Mouse (Mus musculus): Measurements from ENCODE around the gene Chd9. TPM values are rescaled to one million over a fixed set of nuclear protein-coding genes. Genes with fewer than 3 reads are reported as not detected.
"Not testable (repeated sequence)": the region's sequence is repeated elsewhere in the genome, so short reads cannot be mapped to it uniquely, and the experiment has no call there.

The Chd9 gene
- polyA plus RNA-seq, 1 experiment from 2014 or later: 10.8 TPM

- Histone ChIP-seq H3K27me3 (no peaks in the 10 kb centered on the region), H3K9ac (no peak overlapping the region), H3K4me2 (no peak overlapping the region), H3K36me3 (no peaks in the 10 kb centered on the region), H3K4me1 (replicated peaks) (peaks cover 13% of the 10 kb centered on the region; the same call in 1 of the 2 replicates), H3K27ac (no peak overlapping the region), H3K4me3 (replicated peaks) (no peak overlapping the region), H3K9me3 (replicated peaks) (no peaks in the 10 kb centered on the region)
- ATAC-seq (ENCODE audit: low read depth): no peak
- 54% methylated on average over 5 of the region's 5 CpGs for WGBS (ENCODE audit: insufficient replicate concordance)
- no peak for DNase-seq
Measured at GRCm38 (mm10) chr8:90897343-90897742, 69.2 kb downstream of the Chd9 start.

DNA sequence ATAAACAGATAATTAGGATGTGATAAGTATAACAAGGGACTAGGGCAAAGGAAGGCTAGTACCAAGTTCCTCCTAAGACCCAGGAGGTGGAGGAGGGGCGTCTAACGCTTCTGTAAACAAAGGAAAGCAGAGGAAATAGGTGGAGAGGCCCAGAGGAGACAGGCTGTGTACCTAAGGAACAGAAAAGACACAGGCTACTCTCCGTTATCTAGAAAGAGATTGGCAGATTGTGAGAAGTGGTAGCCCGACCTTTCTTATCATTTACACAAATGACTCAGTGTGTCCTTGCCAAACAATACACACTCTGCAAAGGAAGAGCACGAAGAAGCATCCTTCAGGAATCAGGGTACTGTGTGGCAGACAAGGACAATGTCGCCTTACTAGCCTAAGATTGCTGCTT lies 70.4 kb downstream of the Chd9 start:
- peaks cover 5% of the 10 kb centered on the region; the same call in 1 of the 2 replicates for H3K4me1 ChIP-seq (replicated peaks)
- no peaks in the 10 kb centered on the region for H3K27me3 ChIP-seq
- ATAC-seq (ENCODE audit: low read depth) (no peak), DNase-seq (no peak)
- no peak overlapping the region for H3K9ac ChIP-seq
- no peak overlapping the region for H3K4me2 ChIP-seq
- WGBS (ENCODE audit: insufficient replicate concordance): 11% methylated on average over 6 of the region's 6 CpGs
- no peaks in the 10 kb centered on the region for H3K9me3 ChIP-seq (replicated peaks)
- H3K27ac ChIP-seq: no peak overlapping the region
- H3K4me3 ChIP-seq (replicated peaks): no peak overlapping the region
- no peaks in the 10 kb centered on the region for H3K36me3 ChIP-seq

GRCm38 (mm10) chr8:90902002-90902401 lies 73.8 kb downstream of the Chd9 start:
- Histone ChIP-seq H3K4me1 (replicated peaks) (peaks cover 5% of the 10 kb centered on the region; the same call in 1 of the 2 replicates), H3K4me3 (replicated peaks) (no peak overlapping the region), H3K4me2 (no peak overlapping the region), H3K27me3 (peaks cover 5% of the 10 kb centered on the region; the same call in 1 of the 2 replicates), H3K9me3 (replicated peaks) (no peaks in the 10 kb centered on the region), H3K36me3 (no peaks in the 10 kb centered on the region), H3K27ac (no peak overlapping the region), H3K9ac (no peak overlapping the region)
- 47% methylated on average over 2 of the region's 2 CpGs for WGBS (ENCODE audit: insufficient replicate concordance)
- ATAC-seq (ENCODE audit: low read depth): no peak
- DNase-seq: no peak

DNA sequence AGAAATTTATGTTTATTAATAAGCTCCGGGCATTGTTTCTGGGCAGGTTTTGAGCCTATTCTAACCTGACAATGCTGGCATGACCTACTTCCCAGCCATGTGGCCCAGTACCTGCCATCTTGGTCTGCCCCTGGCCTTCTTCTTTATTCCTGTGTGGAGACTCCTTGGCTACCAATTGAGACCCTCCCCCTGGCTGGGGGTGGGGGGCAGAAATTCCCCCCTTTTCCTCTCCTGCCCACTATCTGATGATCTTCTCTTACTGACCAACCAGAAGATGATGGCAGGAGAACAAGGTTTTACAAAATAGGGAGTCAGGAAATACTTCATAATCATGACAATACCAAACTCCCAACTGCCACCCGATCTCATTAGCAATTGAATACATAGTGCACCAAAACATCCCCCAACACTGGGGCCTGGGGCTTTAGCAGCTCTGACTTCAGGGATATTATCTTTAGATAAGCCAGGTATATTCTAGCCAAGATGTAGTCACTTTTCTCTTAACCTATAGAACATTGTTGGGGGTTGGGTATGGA lies 76.1 kb downstream of the Chd9 start:
- WGBS (ENCODE audit: insufficient replicate concordance): 73% methylated on average over 2 of the region's 2 CpGs
- Histone ChIP-seq H3K27ac (no peak overlapping the region), H3K9ac (no peak overlapping the region), H3K4me3 (replicated peaks) (no peak overlapping the region), H3K36me3 (no peaks in the 10 kb centered on the region), H3K4me2 (no peak overlapping the region), H3K4me1 (replicated peaks) (peaks cover 14% of the 10 kb centered on the region), H3K27me3 (peaks cover 7% of the 10 kb centered on the region; the same call in 1 of the 2 replicates), H3K9me3 (replicated peaks) (no peaks in the 10 kb centered on the region)
- ATAC-seq (ENCODE audit: low read depth) (no peak), DNase-seq (no peak)

- ATAC-seq (ENCODE audit: low read depth) (no peak), DNase-seq (no peak)
- Histone ChIP-seq H3K36me3 (no peaks in the 10 kb centered on the region), H3K27me3 (peaks cover 7% of the 10 kb centered on the region; the same call in 1 of the 2 replicates), H3K9me3 (replicated peaks) (no peaks in the 10 kb centered on the region), H3K9ac (no peak overlapping the region), H3K4me1 (replicated peaks) (peaks cover 22% of the 10 kb centered on the region), H3K4me3 (replicated peaks) (0 out of 2 replicates have a peak overlapping the region, but pooled peaks have one; percentile 7), H3K4me2 (peak overlapping the region; percentile 97; the same call in 1 of the 2 replicates), H3K27ac (no peak overlapping the region)
- WGBS (ENCODE audit: insufficient replicate concordance): 80% methylated on average over 4 of the region's 4 CpGs
Measured at GRCm38 (mm10) chr8:90906922-90907321, 78.8 kb downstream of the Chd9 start.

GRCm38 (mm10) chr8:90907516-90907847 lies 79.3 kb downstream of the Chd9 start:
- peaks cover 22% of the 10 kb centered on the region for H3K4me1 ChIP-seq (replicated peaks)
- H3K27me3 ChIP-seq: peaks cover 7% of the 10 kb centered on the region; the same call in 1 of the 2 replicates
- WGBS (ENCODE audit: insufficient replicate concordance): 26% methylated on average over 10 of the region's 10 CpGs
- ATAC-seq (ENCODE audit: low read depth) (no peak), DNase-seq (no peak)
- H3K27ac ChIP-seq: peak overlapping the region; percentile 82
- H3K4me2 ChIP-seq: peak overlapping the region; percentile 97
- no peaks in the 10 kb centered on the region for H3K36me3 ChIP-seq
- H3K4me3 ChIP-seq (replicated peaks): peak overlapping the region; percentile 79
- no peaks in the 10 kb centered on the region for H3K9me3 ChIP-seq (replicated peaks)
- H3K9ac ChIP-seq: peak overlapping the region; percentile 84

DNA sequence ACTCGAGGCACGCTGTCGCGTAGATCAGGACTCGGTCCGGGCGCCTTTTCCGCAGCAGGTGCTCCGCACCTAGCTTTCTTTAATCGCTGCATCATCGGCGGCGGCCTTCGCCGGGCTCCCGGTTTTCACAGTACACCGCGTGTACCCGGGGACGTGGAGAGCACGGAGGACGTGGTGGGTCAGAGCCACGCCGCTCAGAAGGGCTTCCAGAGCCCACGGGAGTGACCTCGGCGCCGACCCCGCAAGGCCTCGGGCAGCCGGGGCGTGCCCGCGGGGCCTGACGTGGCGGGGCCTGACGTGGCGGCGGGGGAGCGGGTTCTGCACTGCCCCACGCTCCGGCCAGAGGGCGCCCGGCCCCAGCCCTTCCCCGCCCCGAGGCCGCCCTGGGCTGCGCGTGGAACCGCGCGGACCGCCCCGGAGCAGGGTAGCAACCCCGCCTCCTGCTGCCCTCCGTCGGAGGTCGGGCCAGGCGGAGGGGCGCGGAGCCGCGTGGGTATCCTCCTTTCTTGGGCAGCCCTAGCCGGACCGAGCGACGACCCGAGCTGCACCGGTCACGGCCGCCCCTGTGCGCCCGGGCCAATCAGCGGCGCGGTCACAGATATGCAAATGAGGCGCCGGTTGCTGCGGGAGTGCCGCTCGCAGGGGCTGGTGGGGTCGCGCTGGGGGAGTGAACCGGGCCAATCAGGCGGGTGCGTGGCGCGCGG lies 79.8 kb downstream of the Chd9 start:
- ATAC-seq (ENCODE audit: low read depth): peak; percentile 95
- WGBS (ENCODE audit: insufficient replicate concordance): under 1% methylated on average over 67 of the region's 89 CpGs
- H3K4me1 ChIP-seq (replicated peaks): peaks cover 22% of the 10 kb centered on the region
- peak overlapping the region; percentile 82 for H3K27ac ChIP-seq
- H3K27me3 ChIP-seq: peaks cover 7% of the 10 kb centered on the region; the same call in 1 of the 2 replicates
- H3K9me3 ChIP-seq (replicated peaks): no peaks in the 10 kb centered on the region
- peak overlapping the region; percentile 79 for H3K4me3 ChIP-seq (replicated peaks)
- no peaks in the 10 kb centered on the region for H3K36me3 ChIP-seq
- peak; percentile 91 for DNase-seq
- H3K9ac ChIP-seq: peak overlapping the region; percentile 84
- peak overlapping the region; percentile 97 for H3K4me2 ChIP-seq

- H3K9ac ChIP-seq: peak overlapping the region; percentile 84
- WGBS (ENCODE audit: insufficient replicate concordance): under 1% methylated on average over 59 of the region's 89 CpGs
- H3K27ac ChIP-seq: peak overlapping the region; percentile 71
- H3K27me3 ChIP-seq: peaks cover 7% of the 10 kb centered on the region; the same call in 1 of the 2 replicates
- ATAC-seq (ENCODE audit: low read depth) (peak; percentile 29), DNase-seq (peak; percentile 52)
- H3K36me3 ChIP-seq: no peaks in the 10 kb centered on the region
- H3K4me1 ChIP-seq (replicated peaks): peaks cover 22% of the 10 kb centered on the region
- H3K4me2 ChIP-seq: peak overlapping the region; percentile 97
- H3K9me3 ChIP-seq (replicated peaks): no peaks in the 10 kb centered on the region
- H3K4me3 ChIP-seq (replicated peaks): peak overlapping the region; percentile 79
Measured at GRCm38 (mm10) chr8:90908580-90909471, 80.7 kb downstream of the Chd9 start.

DNA sequence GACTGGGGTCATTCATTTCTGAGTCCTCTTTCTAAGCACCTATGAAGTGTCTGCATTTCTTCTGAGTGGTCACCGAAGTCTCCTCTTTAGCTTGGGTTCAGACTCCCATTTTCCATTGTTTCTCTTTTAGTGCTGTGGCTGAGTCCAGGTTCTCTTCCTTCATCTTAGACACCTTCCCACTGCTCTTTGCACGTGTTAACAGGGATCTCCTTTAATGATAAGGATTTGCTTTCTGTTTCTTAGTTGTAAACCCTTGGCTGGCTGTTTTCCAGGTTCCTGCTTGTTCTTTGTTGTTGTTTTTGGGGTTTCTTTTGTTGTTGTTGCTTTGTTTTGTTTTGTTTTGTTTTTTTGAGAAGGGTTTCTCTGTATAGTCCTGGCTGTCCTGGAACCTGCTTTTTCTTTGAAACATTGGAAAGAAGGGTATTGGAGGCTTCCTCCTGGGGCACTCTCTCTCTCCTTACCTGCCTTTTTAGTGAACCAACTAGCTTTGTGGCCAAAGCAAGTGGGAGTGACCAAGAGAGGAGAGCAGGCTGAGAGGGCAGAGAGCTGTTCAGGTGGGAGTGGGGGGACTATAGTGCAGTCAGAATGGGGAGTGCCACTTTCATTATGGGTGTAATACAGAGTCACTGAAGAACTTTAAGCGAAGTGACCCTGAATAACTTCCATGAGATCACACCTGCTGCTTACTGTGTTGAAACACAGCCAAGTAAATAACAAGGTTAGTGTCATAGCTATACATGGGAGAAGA lies 95.2 kb downstream of the Chd9 start:
- 64% methylated on average over 3 of the region's 3 CpGs for WGBS (ENCODE audit: insufficient replicate concordance)
- H3K27ac ChIP-seq: no peak overlapping the region
- H3K9ac ChIP-seq: no peak overlapping the region
- H3K36me3 ChIP-seq: no peaks in the 10 kb centered on the region
- no peaks in the 10 kb centered on the region for H3K4me1 ChIP-seq (replicated peaks)
- no peak overlapping the region for H3K4me2 ChIP-seq
- no peak for ATAC-seq (ENCODE audit: low read depth)
- DNase-seq: no peak
- H3K9me3 ChIP-seq (replicated peaks): no peaks in the 10 kb centered on the region
- no peak overlapping the region for H3K4me3 ChIP-seq (replicated peaks)
- no peaks in the 10 kb centered on the region for H3K27me3 ChIP-seq

DNA sequence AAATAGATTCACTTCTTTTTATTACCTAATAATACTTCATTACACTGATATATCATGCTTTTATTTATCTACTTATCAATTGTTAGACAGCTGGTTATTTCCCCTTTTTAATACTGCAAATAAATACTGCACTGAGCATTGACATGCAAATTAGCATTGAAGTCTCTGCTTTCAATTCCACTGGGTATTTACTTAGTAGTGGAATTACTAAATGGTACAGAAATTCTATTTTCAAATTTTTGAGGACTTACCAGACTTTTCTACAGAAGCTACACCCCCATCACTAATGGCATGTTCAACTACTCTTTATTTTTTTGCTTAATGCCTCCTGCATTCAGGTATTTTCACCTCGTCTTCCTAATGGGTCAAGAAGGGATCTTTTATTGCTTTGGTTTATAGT lies 100.3 kb downstream of the Chd9 start:
- H3K27me3 ChIP-seq: no peaks in the 10 kb centered on the region
- H3K4me2 ChIP-seq: no peak overlapping the region
- H3K9me3 ChIP-seq (replicated peaks): no peaks in the 10 kb centered on the region
- no peak overlapping the region for H3K27ac ChIP-seq
- ATAC-seq (ENCODE audit: low read depth) (no peak), DNase-seq (no peak)
- H3K9ac ChIP-seq: no peak overlapping the region
- 68% methylated on average over 1 of the region's 1 CpGs for WGBS (ENCODE audit: insufficient replicate concordance)
- H3K4me3 ChIP-seq (replicated peaks): no peak overlapping the region
- no peaks in the 10 kb centered on the region; the same call in 1 of the 2 replicates for H3K4me1 ChIP-seq (replicated peaks)
- H3K36me3 ChIP-seq: no peaks in the 10 kb centered on the region

DNA sequence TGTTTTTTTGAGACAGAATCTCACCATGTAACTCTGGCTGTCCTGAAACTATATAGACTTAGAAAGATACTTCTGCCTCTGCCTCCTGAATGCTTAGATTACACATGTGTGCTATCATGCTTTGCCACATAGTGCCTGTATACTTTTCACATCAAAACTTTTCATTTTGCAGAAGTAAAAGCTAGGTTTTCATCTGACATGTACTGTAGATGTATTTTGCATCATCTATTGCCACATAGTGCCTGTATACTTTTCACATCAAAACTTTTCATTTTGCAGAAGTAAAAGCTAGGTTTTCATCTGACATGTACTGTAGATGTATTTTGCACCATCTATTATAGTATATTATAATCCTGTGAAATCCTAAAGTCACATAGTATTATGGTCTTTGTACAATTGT lies 102.0 kb downstream of the Chd9 start:
- H3K4me3 ChIP-seq (replicated peaks); H3K4me1 ChIP-seq (replicated peaks); H3K36me3 ChIP-seq; H3K9ac ChIP-seq; ATAC-seq (ENCODE audit: low read depth); H3K9me3 ChIP-seq (replicated peaks); H3K27me3 ChIP-seq; DNase-seq; H3K27ac ChIP-seq; H3K4me2 ChIP-seq: not testable (repeated sequence)
